Mouse (Mus musculus): ENCODE measurements around the gene Gtf3c1. TPM values are rescaled to one million over a fixed set of nuclear protein-coding genes. Genes with fewer than 3 reads are reported as not detected.

Gtf3c1 gene
- polyA plus RNA-seq, 1 experiment from 2014 or later, result 15.8 TPM

- H3K9me3 ChIP-seq (ENCODE audit: control insufficient read depth, low read length), result no peaks in the 10 kb centered on the region
- H3K36me3 ChIP-seq (ENCODE audit: control insufficient read depth, insufficient read depth, low read length), result peaks cover 8% of the 10 kb centered on the region; the same call in 1 of the 2 replicates
- ATAC-seq, result no peak
- no peak overlapping the region for H3K4me2 ChIP-seq (ENCODE audit: low read depth, low read length)
- peaks cover 3% of the 10 kb centered on the region for H3K4me1 ChIP-seq (ENCODE audit: control insufficient read depth, insufficient read depth, low read length)
- no peak overlapping the region for H3K27ac ChIP-seq (ENCODE audit: low read length)
- H3K9ac ChIP-seq (ENCODE audit: low read depth, low read length), result no peak overlapping the region
- H3K27me3 ChIP-seq (replicated peaks; ENCODE audit: control insufficient read depth, insufficient read depth, low read length), result no peaks in the 10 kb centered on the region
- WGBS, result 82% methylated on average over 8 of the region's 8 CpGs
- H3K4me3 ChIP-seq (ENCODE audit: low read length), result no peak overlapping the region
Observed at GRCm38 (mm10) chr7:125637220-125638140, 70.1 kb downstream of the Gtf3c1 start.

- H3K4me1 ChIP-seq (ENCODE audit: control insufficient read depth, insufficient read depth, low read length), result peaks cover 5% of the 10 kb centered on the region
- H3K9ac ChIP-seq (ENCODE audit: low read depth, low read length), result no peak overlapping the region
- no peak overlapping the region for H3K4me2 ChIP-seq (ENCODE audit: low read depth, low read length)
- H3K27ac ChIP-seq (ENCODE audit: low read length), result no peak overlapping the region
- no peaks in the 10 kb centered on the region for H3K27me3 ChIP-seq (replicated peaks; ENCODE audit: control insufficient read depth, insufficient read depth, low read length)
- no peak overlapping the region for H3K4me3 ChIP-seq (ENCODE audit: low read length)
- H3K36me3 ChIP-seq (ENCODE audit: control insufficient read depth, insufficient read depth, low read length), result no peaks in the 10 kb centered on the region
- 83% methylated on average over 3 of the region's 3 CpGs for WGBS
- H3K9me3 ChIP-seq (ENCODE audit: control insufficient read depth, low read length), result no peaks in the 10 kb centered on the region
- no peak for ATAC-seq
Observed at GRCm38 (mm10) chr7:125630989-125631388, 76.6 kb downstream of the Gtf3c1 start.

GRCm38 (mm10) chr7:125630317-125630716, 77.3 kb downstream of the Gtf3c1 start:
- Histone ChIP-seq H3K36me3 (ENCODE audit: control insufficient read depth, insufficient read depth, low read length) (no peaks in the 10 kb centered on the region), H3K4me1 (ENCODE audit: control insufficient read depth, insufficient read depth, low read length) (peaks cover 5% of the 10 kb centered on the region; the same call in 1 of the 2 replicates), H3K9me3 (ENCODE audit: control insufficient read depth, low read length) (no peaks in the 10 kb centered on the region), H3K9ac (ENCODE audit: low read depth, low read length) (no peak overlapping the region; the same call in 1 of the 2 replicates), H3K4me3 (ENCODE audit: low read length) (no peak overlapping the region), H3K27me3 (replicated peaks; ENCODE audit: control insufficient read depth, insufficient read depth, low read length) (no peaks in the 10 kb centered on the region), H3K4me2 (ENCODE audit: low read depth, low read length) (no peak overlapping the region), H3K27ac (ENCODE audit: low read length) (no peak overlapping the region)
- ATAC-seq, result no peak
- 63% methylated on average over 4 of the region's 4 CpGs for WGBS

GRCm38 (mm10) chr7:125625829-125626228, 81.8 kb downstream of the Gtf3c1 start:
- H3K4me2 ChIP-seq (ENCODE audit: low read depth, low read length), result no peak overlapping the region
- no peaks in the 10 kb centered on the region for H3K4me1 ChIP-seq (ENCODE audit: control insufficient read depth, insufficient read depth, low read length)
- no peaks in the 10 kb centered on the region for H3K36me3 ChIP-seq (ENCODE audit: control insufficient read depth, insufficient read depth, low read length)
- H3K9ac ChIP-seq (ENCODE audit: low read depth, low read length), result no peak overlapping the region
- H3K27me3 ChIP-seq (replicated peaks; ENCODE audit: control insufficient read depth, insufficient read depth, low read length), result no peaks in the 10 kb centered on the region
- 58% methylated on average over 7 of the region's 7 CpGs for WGBS
- H3K9me3 ChIP-seq (ENCODE audit: control insufficient read depth, low read length), result no peaks in the 10 kb centered on the region
- no peak for ATAC-seq
- no peak overlapping the region for H3K27ac ChIP-seq (ENCODE audit: low read length)
- no peak overlapping the region for H3K4me3 ChIP-seq (ENCODE audit: low read length)

- Histone ChIP-seq H3K9me3 (ENCODE audit: control insufficient read depth, low read length) (no peaks in the 10 kb centered on the region), H3K4me3 (ENCODE audit: low read length) (no peak overlapping the region), H3K27ac (ENCODE audit: low read length) (no peak overlapping the region), H3K4me1 (ENCODE audit: control insufficient read depth, insufficient read depth, low read length) (no peaks in the 10 kb centered on the region), H3K4me2 (ENCODE audit: low read depth, low read length) (no peak overlapping the region), H3K9ac (ENCODE audit: low read depth, low read length) (no peak overlapping the region), H3K27me3 (replicated peaks; ENCODE audit: control insufficient read depth, insufficient read depth, low read length) (no peaks in the 10 kb centered on the region), H3K36me3 (ENCODE audit: control insufficient read depth, insufficient read depth, low read length) (no peaks in the 10 kb centered on the region)
- WGBS, result 60% methylated on average over 4 of the region's 4 CpGs
- no peak for ATAC-seq
Observed at GRCm38 (mm10) chr7:125625219-125625618, 82.4 kb downstream of the Gtf3c1 start.

GRCm38 (mm10) chr7:125622741-125623685, 84.6 kb downstream of the Gtf3c1 start:
- H3K27me3 ChIP-seq (replicated peaks; ENCODE audit: control insufficient read depth, insufficient read depth, low read length), result no peaks in the 10 kb centered on the region
- H3K4me2 ChIP-seq (ENCODE audit: low read depth, low read length), result no peak overlapping the region
- no peak overlapping the region for H3K4me3 ChIP-seq (ENCODE audit: low read length)
- WGBS, result 68% methylated on average over 7 of the region's 7 CpGs
- no peak overlapping the region for H3K27ac ChIP-seq (ENCODE audit: low read length)
- H3K9me3 ChIP-seq (ENCODE audit: control insufficient read depth, low read length), result no peaks in the 10 kb centered on the region
- no peak overlapping the region for H3K9ac ChIP-seq (ENCODE audit: low read depth, low read length)
- H3K36me3 ChIP-seq (ENCODE audit: control insufficient read depth, insufficient read depth, low read length), result no peaks in the 10 kb centered on the region
- no peak for ATAC-seq
- no peaks in the 10 kb centered on the region for H3K4me1 ChIP-seq (ENCODE audit: control insufficient read depth, insufficient read depth, low read length)

GRCm38 (mm10) chr7:125620077-125620476, 87.5 kb downstream of the Gtf3c1 start:
- no peak overlapping the region for H3K9ac ChIP-seq (ENCODE audit: low read depth, low read length)
- H3K36me3 ChIP-seq (ENCODE audit: control insufficient read depth, insufficient read depth, low read length), result no peaks in the 10 kb centered on the region
- H3K4me3 ChIP-seq (ENCODE audit: low read length), result no peak overlapping the region
- no peaks in the 10 kb centered on the region for H3K4me1 ChIP-seq (ENCODE audit: control insufficient read depth, insufficient read depth, low read length)
- no peaks in the 10 kb centered on the region for H3K9me3 ChIP-seq (ENCODE audit: control insufficient read depth, low read length)
- H3K4me2 ChIP-seq (ENCODE audit: low read depth, low read length), result no peak overlapping the region
- no peak overlapping the region for H3K27ac ChIP-seq (ENCODE audit: low read length)
- 65% methylated on average over 4 of the region's 4 CpGs for WGBS
- no peaks in the 10 kb centered on the region for H3K27me3 ChIP-seq (replicated peaks; ENCODE audit: control insufficient read depth, insufficient read depth, low read length)
- no peak for ATAC-seq

- Histone ChIP-seq H3K4me3 (ENCODE audit: low read length) (no peak overlapping the region), H3K36me3 (ENCODE audit: control insufficient read depth, insufficient read depth, low read length) (no peaks in the 10 kb centered on the region), H3K27me3 (replicated peaks; ENCODE audit: control insufficient read depth, insufficient read depth, low read length) (no peaks in the 10 kb centered on the region), H3K9me3 (ENCODE audit: control insufficient read depth, low read length) (no peaks in the 10 kb centered on the region), H3K27ac (ENCODE audit: low read length) (no peak overlapping the region), H3K4me1 (ENCODE audit: control insufficient read depth, insufficient read depth, low read length) (no peaks in the 10 kb centered on the region), H3K9ac (ENCODE audit: low read depth, low read length) (no peak overlapping the region), H3K4me2 (ENCODE audit: low read depth, low read length) (no peak overlapping the region)
- no peak for ATAC-seq
- 79% methylated on average over 7 of the region's 7 CpGs for WGBS
Observed at GRCm38 (mm10) chr7:125618016-125618415, 89.6 kb downstream of the Gtf3c1 start.

GRCm38 (mm10) chr7:125615453-125615852, 92.1 kb downstream of the Gtf3c1 start:
- Histone ChIP-seq H3K4me3 (ENCODE audit: low read length) (no peak overlapping the region), H3K27ac (ENCODE audit: low read length) (no peak overlapping the region)
- no peak for ATAC-seq

More at GRCm38 (mm10) chr7:125615453-125615852, 92.1 kb downstream of the Gtf3c1 start:
- Histone ChIP-seq H3K4me1 (ENCODE audit: control insufficient read depth, insufficient read depth, low read length) (no peaks in the 10 kb centered on the region), H3K9ac (ENCODE audit: low read depth, low read length) (no peak overlapping the region), H3K27me3 (replicated peaks; ENCODE audit: control insufficient read depth, insufficient read depth, low read length) (no peaks in the 10 kb centered on the region), H3K9me3 (ENCODE audit: control insufficient read depth, low read length) (no peaks in the 10 kb centered on the region), H3K4me2 (ENCODE audit: low read depth, low read length) (no peak overlapping the region), H3K36me3 (ENCODE audit: control insufficient read depth, insufficient read depth, low read length) (no peaks in the 10 kb centered on the region)
- 89% methylated on average over 7 of the region's 7 CpGs for WGBS
